Mouse (Mus musculus) heart, embryonic 15.5 days (tissue): ENCODE measurements around the gene Osbp2. TPM values are rescaled to one million over a fixed set of nuclear protein-coding genes. Genes with fewer than 3 reads are reported as not detected.

Source experiments
- ATAC-seq: fragments of 200-750 bp; cut with Nextera tagmentation; replicated peaks from 2 replicates; pipeline ENCODE4 v1.8.0; 2017; ENCODE audit warnings: low read depth, moderate TSS enrichment; ENCODE audit not compliant: insufficient number of reproducible peaks, insufficient read depth, low FRiP score
- H3K27ac ChIP-seq: fragments of 300-500 bp; sonication (generic); 2 replicates; pipeline ENCODE4 v1.5.1; 2015; ENCODE audit warnings: mild to moderate bottlenecking, inconsistent platforms
- H3K27me3 ChIP-seq: fragments of 300-500 bp; sonication (generic); 2 replicates; pipeline ENCODE4 v1.6.1; 2015; ENCODE audit warnings: inconsistent platforms
- H3K36me3 ChIP-seq: fragments of 300-500 bp; sonication (generic); 2 replicates; pipeline ENCODE4 v1.6.1; 2015; ENCODE audit warnings: mild to moderate bottlenecking, inconsistent platforms
- H3K4me1 ChIP-seq: fragments of 300-500 bp; sonication (generic); replicated peaks from 2 replicates; pipeline ENCODE4 v1.6.1; 2015; ENCODE audit warnings: inconsistent platforms
- H3K4me2 ChIP-seq: fragments of 300-500 bp; sonication (generic); 2 replicates; pipeline ENCODE4 v1.6.1; 2015; ENCODE audit warnings: inconsistent platforms, mild to moderate bottlenecking, moderate library complexity
- H3K4me3 ChIP-seq: fragments of 300-500 bp; sonication (generic); 2 replicates; pipeline ENCODE4 v1.5.1; 2015; ENCODE audit warnings: mild to moderate bottlenecking, inconsistent platforms
- H3K9ac ChIP-seq: fragments of 300-500 bp; sonication (generic); 2 replicates; pipeline ENCODE4 v1.6.1; 2015; ENCODE audit warnings: mild to moderate bottlenecking, inconsistent platforms
- H3K9me3 ChIP-seq: fragments of 300-500 bp; sonication (generic); replicated peaks from 2 replicates; pipeline ENCODE4 v1.6.1; 2016; ENCODE audit warnings: inconsistent platforms
- WGBS: fragments of 180-500 bp; shearing (Covaris S2); methylation state at CpG from one replicate; pipeline ENCODE4 v1.1.7; 2015; ENCODE audit warnings: mixed read lengths; 5-methylcytosine and 5-hydroxymethylcytosine counted together
- polyA plus RNA-seq: library from polyadenylated mRNA; unstranded; fragments of >200 nt; fragmentation: Nextera tagmentation; extraction: Ambion mirVana; gene quantifications from 2 replicates; pipeline ENCODE4 v1.2.1, GENCODE M21; 2015

The Osbp2 gene
- polyA plus RNA-seq, 1 experiment from 2014 or later = 1.5 TPM

- no peaks in the 10 kb centered on the region for H3K27me3 ChIP-seq
- no peak for ATAC-seq
- no peak overlapping the region for H3K9ac ChIP-seq
- no peak overlapping the region for H3K4me3 ChIP-seq
- H3K9me3 ChIP-seq = no peaks in the 10 kb centered on the region
- H3K36me3 ChIP-seq = no peaks in the 10 kb centered on the region
- 31% methylated on average over 4 of the region's 4 CpGs for WGBS
- H3K4me2 ChIP-seq = no peak overlapping the region
- no peak overlapping the region for H3K27ac ChIP-seq
- no peaks in the 10 kb centered on the region for H3K4me1 ChIP-seq
Observed at GRCm38 (mm10) chr11:3817986-3818758, 45.5 kb downstream of the Osbp2 start.

- Histone ChIP-seq H3K9ac (no peak overlapping the region), H3K27me3 (no peaks in the 10 kb centered on the region), H3K4me2 (no peak overlapping the region)
Observed at GRCm38 (mm10) chr11:3815951-3816350, 47.8 kb downstream of the Osbp2 start.

GRCm38 (mm10) chr11:3813340-3813739, 50.4 kb downstream of the Osbp2 start:
- Histone ChIP-seq H3K9me3 (no peaks in the 10 kb centered on the region), H3K36me3 (no peaks in the 10 kb centered on the region), H3K4me3 (no peak overlapping the region), H3K27me3 (no peaks in the 10 kb centered on the region), H3K4me1 (no peaks in the 10 kb centered on the region), H3K9ac (no peak overlapping the region), H3K4me2 (no peak overlapping the region), H3K27ac (no peak overlapping the region)
- no peak for ATAC-seq

More at GRCm38 (mm10) chr11:3815951-3816350, 47.8 kb downstream of the Osbp2 start:
- Histone ChIP-seq H3K27ac (no peak overlapping the region), H3K4me1 (no peaks in the 10 kb centered on the region), H3K36me3 (no peaks in the 10 kb centered on the region), H3K9me3 (no peaks in the 10 kb centered on the region), H3K4me3 (no peak overlapping the region)
- no peak for ATAC-seq

GRCm38 (mm10) chr11:3808162-3808561, 55.5 kb downstream of the Osbp2 start:
- WGBS = 24% methylated on average over 3 of the region's 3 CpGs
- Histone ChIP-seq H3K27ac (no peak overlapping the region), H3K27me3 (no peaks in the 10 kb centered on the region), H3K4me3 (no peak overlapping the region), H3K4me1 (no peaks in the 10 kb centered on the region), H3K36me3 (no peaks in the 10 kb centered on the region), H3K4me2 (no peak overlapping the region), H3K9me3 (no peaks in the 10 kb centered on the region), H3K9ac (no peak overlapping the region)
- no peak for ATAC-seq

GRCm38 (mm10) chr11:3805362-3805761, 58.3 kb downstream of the Osbp2 start:
- WGBS = 31% methylated on average over 3 of the region's 3 CpGs
- H3K36me3 ChIP-seq = no peaks in the 10 kb centered on the region
- no peak overlapping the region for H3K4me3 ChIP-seq
- no peak overlapping the region for H3K27ac ChIP-seq
- no peak overlapping the region for H3K9ac ChIP-seq
- H3K9me3 ChIP-seq = no peaks in the 10 kb centered on the region
- no peak overlapping the region for H3K4me2 ChIP-seq
- no peaks in the 10 kb centered on the region for H3K27me3 ChIP-seq
- ATAC-seq = no peak
- no peaks in the 10 kb centered on the region for H3K4me1 ChIP-seq

GRCm38 (mm10) chr11:3804639-3805038, 59.1 kb downstream of the Osbp2 start:
- 91% methylated on average over 2 of the region's 2 CpGs for WGBS
- no peaks in the 10 kb centered on the region for H3K27me3 ChIP-seq
- no peaks in the 10 kb centered on the region for H3K9me3 ChIP-seq
- H3K27ac ChIP-seq = no peak overlapping the region
- no peak overlapping the region for H3K9ac ChIP-seq
- no peak for ATAC-seq
- no peak overlapping the region for H3K4me2 ChIP-seq
- H3K36me3 ChIP-seq = no peaks in the 10 kb centered on the region
- no peak overlapping the region for H3K4me3 ChIP-seq
- H3K4me1 ChIP-seq = no peaks in the 10 kb centered on the region

- no peak overlapping the region for H3K4me3 ChIP-seq
- WGBS = 21% methylated on average over 1 of the region's 1 CpGs
- H3K27me3 ChIP-seq = no peaks in the 10 kb centered on the region
- no peak for ATAC-seq
- H3K9me3 ChIP-seq = no peaks in the 10 kb centered on the region
- H3K9ac ChIP-seq = no peak overlapping the region
- H3K27ac ChIP-seq = no peak overlapping the region
- H3K36me3 ChIP-seq = no peaks in the 10 kb centered on the region
- H3K4me2 ChIP-seq = no peak overlapping the region
- H3K4me1 ChIP-seq = no peaks in the 10 kb centered on the region
Observed at GRCm38 (mm10) chr11:3802057-3802456, 61.6 kb downstream of the Osbp2 start.

- Histone ChIP-seq H3K9me3 (no peaks in the 10 kb centered on the region), H3K36me3 (no peaks in the 10 kb centered on the region), H3K27ac (no peak overlapping the region), H3K4me1 (no peaks in the 10 kb centered on the region), H3K4me3 (no peak overlapping the region), H3K9ac (no peak overlapping the region), H3K27me3 (no peaks in the 10 kb centered on the region), H3K4me2 (no peak overlapping the region)
- 81% methylated on average over 6 of the region's 6 CpGs for WGBS
- ATAC-seq = no peak
Observed at GRCm38 (mm10) chr11:3797631-3798215, 66.0 kb downstream of the Osbp2 start.

GRCm38 (mm10) chr11:3790736-3791135, 73.0 kb downstream of the Osbp2 start:
- Histone ChIP-seq H3K4me1 (no peaks in the 10 kb centered on the region), H3K9ac (no peak overlapping the region), H3K4me2 (no peak overlapping the region), H3K9me3 (no peaks in the 10 kb centered on the region), H3K27me3 (peaks cover 10% of the 10 kb centered on the region; the same call in 1 of the 2 replicates), H3K27ac (no peak overlapping the region), H3K36me3 (no peaks in the 10 kb centered on the region), H3K4me3 (no peak overlapping the region)
- ATAC-seq = no peak

GRCm38 (mm10) chr11:3789919-3790318, 73.8 kb downstream of the Osbp2 start:
- no peak for ATAC-seq
- Histone ChIP-seq H3K4me3 (no peak overlapping the region), H3K27ac (no peak overlapping the region), H3K27me3 (peaks cover 10% of the 10 kb centered on the region; the same call in 1 of the 2 replicates), H3K4me2 (no peak overlapping the region), H3K9ac (no peak overlapping the region), H3K36me3 (no peaks in the 10 kb centered on the region), H3K9me3 (no peaks in the 10 kb centered on the region), H3K4me1 (no peaks in the 10 kb centered on the region)
- WGBS = 60% methylated on average over 3 of the region's 3 CpGs

- Histone ChIP-seq H3K9ac (no peak overlapping the region), H3K4me2 (no peak overlapping the region), H3K36me3 (no peaks in the 10 kb centered on the region), H3K27me3 (peaks cover 10% of the 10 kb centered on the region; the same call in 1 of the 2 replicates), H3K27ac (no peak overlapping the region), H3K9me3 (no peaks in the 10 kb centered on the region), H3K4me1 (no peaks in the 10 kb centered on the region), H3K4me3 (no peak overlapping the region)
- 27% methylated on average over 6 of the region's 6 CpGs for WGBS
- ATAC-seq = no peak
Observed at GRCm38 (mm10) chr11:3786564-3786963, 77.1 kb downstream of the Osbp2 start.

GRCm38 (mm10) chr11:3775263-3775644, 88.4 kb downstream of the Osbp2 start:
- Histone ChIP-seq H3K27ac (no peak overlapping the region), H3K4me3 (no peak overlapping the region), H3K9ac (no peak overlapping the region), H3K4me2 (no peak overlapping the region), H3K27me3 (peaks cover 58% of the 10 kb centered on the region), H3K4me1 (peaks cover 7% of the 10 kb centered on the region), H3K9me3 (no peaks in the 10 kb centered on the region), H3K36me3 (no peaks in the 10 kb centered on the region)
- 39% methylated on average over 4 of the region's 4 CpGs for WGBS
- no peak for ATAC-seq
